Comparison of ENCODE assay signal across 8 mouse cellular contexts in the genomic region with DNA sequence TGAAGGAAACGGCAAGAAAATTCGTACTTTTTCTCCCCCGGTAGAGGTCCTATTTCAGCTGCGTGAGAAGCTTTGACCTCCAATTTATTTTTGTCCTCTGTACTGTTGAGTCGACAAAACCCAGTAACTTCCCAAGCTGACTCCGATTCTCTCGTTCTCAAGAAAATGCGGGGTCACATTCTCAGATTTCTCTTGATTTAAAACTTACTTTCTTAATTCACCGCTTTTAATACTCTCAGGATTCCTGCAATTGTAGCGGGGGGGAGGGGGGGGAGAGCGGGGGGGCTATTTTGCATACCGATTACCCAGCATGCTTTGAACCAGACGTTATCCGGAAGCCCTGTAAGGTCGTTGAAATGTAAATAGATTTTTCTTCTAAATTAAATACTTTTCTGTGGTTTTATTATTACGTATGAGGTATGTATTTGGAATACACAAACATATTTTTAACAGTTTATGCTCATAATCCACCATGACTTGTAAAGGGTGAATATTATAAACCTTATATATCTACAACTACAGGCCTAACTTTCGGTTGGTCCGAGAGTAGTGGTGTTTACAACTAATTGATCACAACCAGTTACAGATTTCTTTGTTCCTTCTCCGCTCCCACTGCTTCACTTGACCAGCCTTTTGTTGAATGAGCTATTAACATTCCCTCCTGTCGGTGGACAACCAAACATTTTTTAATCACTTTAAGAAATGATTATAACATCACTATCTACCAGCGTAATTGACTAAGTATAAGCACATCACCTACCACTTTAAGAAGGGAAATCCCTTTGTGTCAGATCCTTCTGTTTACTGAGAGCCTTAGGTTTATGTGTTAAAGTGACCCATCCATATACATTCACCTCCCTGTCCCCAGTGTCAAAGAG. TPM values are rescaled to one million over a fixed set of nuclear protein-coding genes. Genes with fewer than 3 reads are reported as not detected.
DNase-seq lines count a peak whose midpoint lies in the region; ATAC-seq and TF ChIP-seq lines count a peak whose summit lies in the region.

No protein-coding gene starts in this region.

- no peaks in the 10 kb centered on the region for H3K4me1 ChIP-seq in ES-Bruce4 (ENCODE audit: control insufficient read depth, insufficient read depth, low read length)
- no peaks in the 10 kb centered on the region for H3K4me1 ChIP-seq in heart, adult 2 months (ENCODE audit: control insufficient read depth, insufficient read depth, low read length)
- H3K4me1 ChIP-seq in kidney, adult 2 months (ENCODE audit: control insufficient read depth, insufficient read depth, low read length), result peaks cover 5% of the 10 kb centered on the region; the same call in 1 of the 2 replicates
- H3K4me1 ChIP-seq in lung, adult 2 months (ENCODE audit: control insufficient read depth, insufficient read depth, low read length), result peaks cover 3% of the 10 kb centered on the region
- H3K4me1 ChIP-seq in neural tube, embryonic 14.5 days (ENCODE audit: control insufficient read depth, insufficient read depth, low read length), result peaks cover 5% of the 10 kb centered on the region; the same call in 1 of the 2 replicates

- no peaks in the 10 kb centered on the region for H3K9me3 ChIP-seq in ES-Bruce4 (replicated peaks; ENCODE audit: control insufficient read depth, insufficient read depth, low read length, poor library complexity, severe bottlenecking)
- H3K9me3 ChIP-seq in neural tube, embryonic 14.5 days (ENCODE audit: control insufficient read depth, low read length), result no peaks in the 10 kb centered on the region

- TF ChIP-seq EP300 in ES-Bruce4 (IDR thresholded peaks at IDR 0.05; ENCODE audit: insufficient read depth, low read depth, low read length), result no peak
- TF ChIP-seq EP300 in heart, adult 2 months (IDR thresholded peaks at IDR 0.05; ENCODE audit: insufficient read depth, low read depth, low read length), result no peak

- intact Hi-C loops in heart, adult 2 months (cut with DNase I), result no loop called here

- no peaks in the 10 kb centered on the region for H3K36me3 ChIP-seq in ES-Bruce4 (ENCODE audit: control insufficient read depth, insufficient read depth, low read length, poor library complexity, severe bottlenecking)
- H3K36me3 ChIP-seq in heart, adult 2 months (ENCODE audit: control insufficient read depth, insufficient read depth, low read length), result peaks cover 3% of the 10 kb centered on the region; the same call in 1 of the 2 replicates
- no peaks in the 10 kb centered on the region for H3K36me3 ChIP-seq in kidney, adult 2 months (ENCODE audit: control insufficient read depth, insufficient read depth, low read length)
- H3K36me3 ChIP-seq in neural tube, embryonic 14.5 days (ENCODE audit: control insufficient read depth, insufficient read depth, low read length), result no peaks in the 10 kb centered on the region

- H3K27ac ChIP-seq in ES-Bruce4 (ENCODE audit: insufficient read depth, low read length), result peak overlapping the region; percentile 52; the same call in 1 of the 2 replicates
- peak overlapping the region; percentile 90 for H3K27ac ChIP-seq in heart, adult 2 months
- peak overlapping the region; percentile 100 for H3K27ac ChIP-seq in kidney, adult 2 months (ENCODE audit: insufficient read depth, low read depth, low read length)
- H3K27ac ChIP-seq in neural tube, embryonic 14.5 days (ENCODE audit: low read depth, low read length), result peak overlapping the region; percentile 86

- under 1% methylated on average over 21 of the region's 21 CpGs for WGBS in heart, adult 2 months
- WGBS in kidney, adult 2 months, result under 1% methylated on average over 21 of the region's 21 CpGs
- under 1% methylated on average over 21 of the region's 21 CpGs for WGBS in lung, adult 2 months
- WGBS in neural tube, embryonic 14.5 days, result under 1% methylated on average over 21 of the region's 21 CpGs

- DNase-seq in 416B (ENCODE audit: low read depth), result peak; percentile 95
- peak; percentile 40 to 67 for DNase-seq in cerebellum, postnatal 14 days
- DNase-seq in heart, adult 2 months, result peak in 1 of 2 experiments; percentile 31
- DNase-seq in kidney, adult 2 months, result peak; percentile 86
- no peak for DNase-seq in lung, adult 2 months
- no peak for DNase-seq in ovary, postnatal 14 days (ENCODE audit: low spot score)

- H3K4me2 ChIP-seq in neural tube, embryonic 14.5 days (ENCODE audit: low read depth, low read length), result peak overlapping the region; percentile 44

- 0 out of 2 replicates have a peak overlapping the region, but pooled peaks have one; percentile 40 for H3K4me3 ChIP-seq in ES-Bruce4 (ENCODE audit: low read depth, low read length)
- H3K4me3 ChIP-seq in heart, adult 2 months, result peak overlapping the region; percentile 55
- H3K4me3 ChIP-seq in kidney, adult 2 months (ENCODE audit: insufficient read depth, low read depth, low read length), result peak overlapping the region; percentile 55
- peak overlapping the region; percentile 58 for H3K4me3 ChIP-seq in lung, adult 2 months (replicated peaks; ENCODE audit: extremely low read depth, low read depth, low read length)
- H3K4me3 ChIP-seq in neural tube, embryonic 14.5 days (ENCODE audit: low read depth, low read length), result peak overlapping the region; percentile 27

- H3K9ac ChIP-seq in ES-Bruce4 (ENCODE audit: low read depth, poor library complexity, severe bottlenecking), result peak overlapping the region; percentile 91
- peak overlapping the region; percentile 74 for H3K9ac ChIP-seq in heart, adult 2 months (ENCODE audit: low read depth, low read length)
- H3K9ac ChIP-seq in neural tube, embryonic 14.5 days (replicated peaks; ENCODE audit: low read depth, low read length), result peak overlapping the region; percentile 59; the same call in 1 of the 2 replicates

- H3K27me3 ChIP-seq in ES-Bruce4 (ENCODE audit: control insufficient read depth, insufficient read depth, low read length, poor library complexity, severe bottlenecking), result no peaks in the 10 kb centered on the region
- H3K27me3 ChIP-seq in heart, adult 2 months (ENCODE audit: control insufficient read depth, insufficient read depth, low read length), result no peaks in the 10 kb centered on the region
- H3K27me3 ChIP-seq in kidney, adult 2 months (replicated peaks; ENCODE audit: control insufficient read depth, insufficient read depth, low read length), result no peaks in the 10 kb centered on the region
- H3K27me3 ChIP-seq in neural tube, embryonic 14.5 days (ENCODE audit: control insufficient read depth, insufficient read depth, low read length), result no peaks in the 10 kb centered on the region

- H3K79me2 ChIP-seq in heart, adult 2 months (replicated peaks; ENCODE audit: control insufficient read depth, insufficient read depth, low read length), result no peaks in the 10 kb centered on the region

- peak; percentile 65 for ATAC-seq in neural tube, embryonic 14.5 days (ENCODE audit: low read depth)

- TF ChIP-seq POLR2A in ES-Bruce4 (IDR thresholded peaks at IDR 0.05; ENCODE audit: insufficient read depth, low read length), result no peak
- no peak for TF ChIP-seq POLR2A in heart, adult 2 months (IDR thresholded peaks at IDR 0.05; ENCODE audit: insufficient read depth, low read depth, low read length)
- TF ChIP-seq POLR2A in kidney, adult 2 months (IDR thresholded peaks at IDR 0.05; ENCODE audit: low read depth, low read length), result no peak
- no peak for TF ChIP-seq POLR2A in lung, adult 2 months (IDR thresholded peaks at IDR 0.05; ENCODE audit: borderline replicate concordance, extremely low read depth, low read depth, low read length)

- TF ChIP-seq CTCF in ES-Bruce4 (IDR thresholded peaks at IDR 0.05; ENCODE audit: low read depth, low read length), result no peak
- TF ChIP-seq CTCF in heart, adult 2 months (IDR thresholded peaks at IDR 0.05), result peak; percentile 46
- TF ChIP-seq CTCF in kidney, adult 2 months (conservative IDR thresholded peaks at IDR 0.05; ENCODE audit: insufficient read depth, insufficient read length, low read depth, low read length), result no peak
- TF ChIP-seq CTCF in lung, adult 2 months (IDR thresholded peaks at IDR 0.05; ENCODE audit: insufficient read depth, low read length), result no peak

RNA-seq across cellular contexts. Expression of a gene that starts 31.9 kb away (rescaled TPM):
- 186 and 208 TPM in 2 replicates for polyA plus RNA-seq in ES-Bruce4 (2011; ENCODE audit: insufficient read depth, insufficient read length, low read depth, missing spikeins)
- 10 to 100 TPM; 44.1 to 46.0 TPM for total RNA-seq in heart, adult 2 months (2021)
- 14.0 and 29.7 TPM in 2 replicates for polyA plus RNA-seq in heart, adult 2 months (2012; rRNA removed)
- polyA plus RNA-seq in kidney, adult 2 months (2012; rRNA removed), result 38.9 and 44.0 TPM in 2 replicates
- 24.6 and 40.1 TPM in 2 replicates for polyA plus RNA-seq in lung, adult 2 months (2012; rRNA removed)
- 138 and 165 TPM in 2 replicates for polyA plus RNA-seq in neural tube, embryonic 14.5 days (2014; fragmentation: Nextera tagmentation; extraction: Ambion mirVana)

RNA-seq across cellular contexts. Expression of a gene that starts 49.3 kb away (rescaled TPM):
- 0.67 and 0.79 TPM in 2 replicates for polyA plus RNA-seq in ES-Bruce4 (2011; ENCODE audit: insufficient read depth, insufficient read length, low read depth, missing spikeins)
- under 1 TPM; 0.64 to 0.78 TPM for total RNA-seq in heart, adult 2 months (2021)
- polyA plus RNA-seq in heart, adult 2 months (2012; rRNA removed), result 0.20 and 0.47 TPM in 2 replicates
- 0.19 and 0.37 TPM in 2 replicates for polyA plus RNA-seq in kidney, adult 2 months (2012; rRNA removed)
- polyA plus RNA-seq in lung, adult 2 months (2012; rRNA removed), result 0.16 and 0.26 TPM in 2 replicates
- 17.7 and 18.4 TPM in 2 replicates for polyA plus RNA-seq in neural tube, embryonic 14.5 days (2014; fragmentation: Nextera tagmentation; extraction: Ambion mirVana)

RNA-seq across cellular contexts. Expression of a gene that starts 54.1 kb away (rescaled TPM):
- polyA plus RNA-seq in ES-Bruce4 (2011; ENCODE audit: insufficient read depth, insufficient read length, low read depth, missing spikeins), result 3.0 and 3.3 TPM in 2 replicates
- total RNA-seq in heart, adult 2 months (2021), result 1 to 10 TPM; 5.8 to 7.4 TPM
- 3.3 and 5.5 TPM in 2 replicates for polyA plus RNA-seq in heart, adult 2 months (2012; rRNA removed)
- 7.2 and 9.0 TPM in 2 replicates for polyA plus RNA-seq in kidney, adult 2 months (2012; rRNA removed)
- polyA plus RNA-seq in lung, adult 2 months (2012; rRNA removed), result 8.8 and 8.9 TPM in 2 replicates
- polyA plus RNA-seq in neural tube, embryonic 14.5 days (2014; fragmentation: Nextera tagmentation; extraction: Ambion mirVana), result 20.1 and 23.1 TPM in 2 replicates

Comparison
In these comparisons a context has a peak if more than half of its experiments do, and no peak if none do; other contexts are left out.
1. DNase-seq: peak in 416B (single experiment), cerebellum, postnatal 14 days (2 of 2) and kidney, adult 2 months (single experiment); none in lung, adult 2 months (single experiment) and ovary, postnatal 14 days (single experiment).
2. RNA of a gene that starts 49.3 kb away (polyA plus RNA-seq): 17.7 to 18.4 TPM in neural tube, embryonic 14.5 days; 0.67 to 0.79 TPM in ES-Bruce4, 0.16 to 0.26 TPM in lung, adult 2 months, 0.20 to 0.47 TPM in heart, adult 2 months and 0.19 to 0.37 TPM in kidney, adult 2 months; every median in the first group is over 10 times any median in the second.
3. Peak in every context shown above with its lines, with median percentiles within 50 percentile points of each other: H3K27ac ChIP-seq, H3K4me3 ChIP-seq and H3K9ac ChIP-seq.